Mouse (Mus musculus): ENCODE measurements around the gene Lgals3.

Lgals3 gene

DNA sequence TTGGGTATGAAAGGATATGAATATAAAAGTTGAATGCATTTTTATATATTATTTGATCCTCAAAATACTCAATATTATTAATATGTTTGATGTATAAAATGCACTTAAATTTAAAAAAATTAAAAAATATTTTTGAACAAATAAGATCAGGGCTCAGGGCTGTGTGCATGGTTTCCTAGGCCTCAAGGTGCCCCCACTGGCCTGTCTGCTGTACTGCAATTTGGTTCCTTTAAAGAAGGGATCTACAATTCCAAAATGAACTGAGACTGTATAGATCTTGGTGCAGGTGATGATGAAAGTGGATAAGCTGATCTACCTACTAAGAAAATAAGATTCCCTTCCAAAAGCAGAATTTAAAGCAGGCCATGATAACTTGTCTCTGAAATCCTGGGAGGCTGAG is 65.4 kb downstream of the Lgals3 start:
- DNase-seq (ENCODE audit: low spot score): no peak

Measured in yolk sac, embryonic 10.5 days (tissue).